Mouse (Mus musculus) layer of hippocampus, adult 9-10 months (tissue): ENCODE measurements around the gene Plpp3.
"Not testable (repeated sequence)": the region's sequence is repeated elsewhere in the genome, so short reads cannot be mapped to it uniquely, and the experiment has no call there.

Source experiments
- DNase-seq: peaks from one replicate; pipeline ENCODE4 v3.0.0; 2022; ENCODE audit warnings: low spot score

Plpp3 gene

DNA sequence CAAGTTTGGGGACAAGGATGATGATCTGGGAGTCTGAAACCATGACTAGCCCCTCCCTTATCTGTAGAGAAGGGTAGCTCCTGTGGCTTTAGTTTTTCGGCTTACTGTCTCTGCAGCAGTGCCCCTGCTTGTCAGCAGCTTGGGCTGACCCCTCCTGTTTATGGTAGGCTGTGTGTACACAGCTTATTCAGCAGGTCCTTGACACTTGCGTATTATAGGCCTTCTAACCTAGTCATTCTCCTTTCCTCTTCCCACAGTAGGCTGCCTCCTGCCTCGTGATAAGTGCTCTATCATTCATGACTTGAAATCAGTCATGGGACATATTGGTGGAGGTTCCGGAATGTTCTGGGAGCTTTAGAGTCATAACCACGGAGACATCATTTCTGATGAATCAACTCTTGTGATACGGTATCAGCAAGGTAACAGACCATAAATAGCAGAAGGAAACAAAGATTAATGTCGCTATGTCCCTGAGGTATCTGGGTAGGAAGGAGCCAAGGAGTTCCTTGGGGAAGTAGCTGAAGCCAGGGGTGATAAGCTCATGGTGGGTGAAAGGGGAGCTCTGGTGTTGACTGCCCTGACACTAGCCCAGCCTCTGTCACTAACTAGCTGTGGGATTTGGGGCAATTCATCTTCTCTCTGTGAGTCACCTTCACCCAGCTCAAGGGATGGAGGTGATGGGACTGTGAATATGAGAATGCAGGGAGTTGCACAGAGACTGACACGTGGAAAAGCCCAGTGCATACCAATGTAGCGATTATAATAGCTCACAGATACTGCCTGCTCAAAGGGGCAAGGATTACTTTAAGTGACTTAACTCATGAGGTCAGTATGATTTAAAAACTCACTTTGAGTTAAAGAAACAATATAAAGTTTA is 104.0 kb downstream of the Plpp3 start:
- no peak for DNase-seq

GRCm38 (mm10) chr4:105262358-105262757 is 105.2 kb downstream of the Plpp3 start:
- DNase-seq = no peak

DNA sequence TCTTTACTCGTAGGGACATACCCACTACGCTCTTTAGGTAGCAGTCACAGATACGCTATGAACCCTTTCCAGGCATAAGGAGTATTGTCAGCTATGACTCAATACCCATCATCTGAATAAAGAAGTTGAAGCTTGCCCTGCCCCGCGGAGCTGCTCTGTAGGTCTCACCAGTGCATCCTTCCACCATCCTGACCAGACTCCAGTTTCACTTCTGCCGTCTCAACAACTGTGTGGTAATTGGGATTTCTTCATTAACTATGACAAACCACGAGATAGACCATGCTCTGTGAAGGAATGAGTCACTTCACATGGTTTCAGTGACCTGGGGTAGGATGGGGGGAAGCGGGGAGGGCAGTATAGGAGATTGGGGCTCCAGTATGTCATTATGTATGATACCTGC is 106.5 kb downstream of the Plpp3 start:
- no peak for DNase-seq

GRCm38 (mm10) chr4:105265041-105265440 is 107.9 kb downstream of the Plpp3 start:
- DNase-seq = no peak

GRCm38 (mm10) chr4:105265678-105266077 is 108.5 kb downstream of the Plpp3 start:
- DNase-seq = no peak

- no peak for DNase-seq
These were observed 111.1 kb downstream of the Plpp3 start for GRCm38 (mm10) chr4:105268202-105268730.

GRCm38 (mm10) chr4:105269398-105269797 is 112.3 kb downstream of the Plpp3 start:
- not testable (repeated sequence) for DNase-seq

DNA sequence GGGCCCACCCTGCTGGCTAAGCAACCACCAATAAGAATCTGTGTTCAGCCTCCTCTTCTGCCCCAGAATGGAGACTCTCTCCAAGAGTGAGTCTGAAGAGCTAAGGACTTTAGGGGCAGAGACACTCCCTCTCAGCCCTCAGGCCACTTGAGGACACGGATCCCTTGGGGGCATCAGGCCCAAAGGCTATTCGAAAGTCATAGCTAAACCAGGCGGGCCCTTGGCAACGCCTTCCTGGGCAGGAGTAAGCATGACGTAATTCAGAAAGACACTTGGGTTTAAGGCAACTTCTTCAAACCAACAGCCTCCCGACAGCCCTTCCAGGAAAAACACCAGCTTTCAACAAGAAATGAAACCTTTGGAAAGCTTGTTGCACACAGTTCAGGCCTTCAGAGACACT is 114.0 kb downstream of the Plpp3 start:
- DNase-seq = no peak

- DNase-seq = no peak
These were observed 115.9 kb downstream of the Plpp3 start for GRCm38 (mm10) chr4:105273034-105273433.

GRCm38 (mm10) chr4:105273486-105273885 is 116.3 kb downstream of the Plpp3 start:
- DNase-seq = no peak

GRCm38 (mm10) chr4:105275616-105276015 is 118.5 kb downstream of the Plpp3 start:
- no peak for DNase-seq

- no peak for DNase-seq
These were observed 119.1 kb downstream of the Plpp3 start for GRCm38 (mm10) chr4:105276062-105276795.

DNA sequence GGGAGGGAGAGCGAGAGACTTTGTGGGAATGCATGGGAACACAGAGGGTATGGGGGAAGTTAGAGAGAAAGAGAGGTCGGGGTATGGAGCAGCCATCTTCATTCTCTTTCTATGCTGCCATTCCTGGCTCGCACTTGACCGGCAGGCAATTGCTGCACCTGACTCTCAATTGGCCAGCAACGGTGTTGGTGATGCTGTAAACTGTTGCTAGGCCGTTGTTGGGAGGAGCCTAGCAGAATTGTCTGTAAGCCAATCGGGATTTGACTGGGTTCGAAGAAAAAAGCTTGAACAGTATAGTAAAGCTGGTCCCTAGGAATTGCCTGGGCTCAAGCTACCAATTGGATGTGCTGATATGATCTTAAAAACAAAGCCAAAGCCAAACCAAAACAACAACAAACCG is 121.0 kb downstream of the Plpp3 start:
- DNase-seq = no peak

DNA sequence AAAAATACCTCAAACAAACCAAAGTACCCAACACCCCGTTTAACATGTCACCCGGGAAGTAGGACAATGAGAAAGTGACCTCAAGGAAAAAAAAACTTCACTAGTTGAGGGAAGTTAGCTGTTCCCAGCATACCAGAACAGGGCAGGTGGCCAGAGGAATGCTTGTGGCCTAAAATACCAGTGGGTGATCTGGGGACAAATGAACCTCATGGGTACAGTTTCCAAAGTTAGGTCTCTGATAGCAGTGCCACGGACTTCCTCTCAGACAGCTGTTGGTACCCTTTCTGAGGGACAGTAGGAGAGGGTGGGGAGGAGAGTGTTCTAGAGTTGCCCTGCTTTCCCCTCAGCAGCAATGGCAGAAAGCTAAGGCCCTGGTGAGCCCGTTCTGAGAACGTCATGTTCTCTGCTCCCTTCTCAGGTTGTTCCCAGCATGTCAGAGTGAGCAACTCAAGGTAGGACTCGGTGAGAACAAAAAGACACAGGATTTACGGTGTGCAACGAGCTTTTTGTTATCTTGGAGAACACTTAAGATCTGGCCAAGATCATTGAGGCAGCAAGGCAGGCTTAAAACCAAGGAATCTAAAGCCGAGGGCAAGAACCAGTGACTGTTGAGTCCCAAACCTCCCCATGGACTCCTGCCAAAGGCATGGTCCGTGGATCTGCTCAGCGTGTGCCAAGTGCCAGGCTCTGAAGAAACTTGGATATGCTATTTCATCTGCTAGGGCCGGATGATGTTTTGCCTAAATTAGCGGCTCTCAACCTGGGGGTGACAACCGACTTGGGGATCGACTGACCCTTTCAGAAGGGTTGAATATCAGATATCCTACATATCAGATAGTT is 121.6 kb downstream of the Plpp3 start:
- DNase-seq = no peak

DNA sequence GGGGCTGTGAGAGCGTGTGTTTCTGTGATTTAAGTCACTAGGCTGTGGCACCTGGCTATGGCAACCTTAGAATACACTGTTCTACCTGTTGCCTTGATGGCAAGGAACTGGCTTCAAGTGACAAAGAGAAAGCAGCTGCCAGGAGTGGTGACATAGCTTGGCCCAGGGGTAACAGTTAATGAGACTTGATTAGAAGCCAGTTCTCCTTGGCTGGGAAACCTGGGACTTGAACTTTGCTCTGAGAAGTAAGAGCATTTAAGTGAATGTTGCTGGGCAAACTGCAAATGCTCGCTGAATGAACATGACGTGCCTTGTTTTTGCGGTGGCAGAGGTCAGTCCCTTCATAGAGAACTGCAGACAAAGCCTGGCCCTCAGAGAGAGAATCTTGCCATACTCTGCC is 122.7 kb downstream of the Plpp3 start:
- DNase-seq = no peak

GRCm38 (mm10) chr4:105281751-105282231 is 124.6 kb downstream of the Plpp3 start:
- no peak for DNase-seq
